Mouse (Mus musculus) spleen, adult 2 months (tissue): ENCODE data around the gene Cst9.

ENCODE experiments used
- CTCF ChIP-seq: fragments of 200-500 bp; IDR thresholded peaks from 2 replicates; pipeline ENCODE4 v1.5.1; 2011; ENCODE audit warnings: mild to moderate bottlenecking, inconsistent platforms; ENCODE audit not compliant: insufficient read depth, insufficient read length, insufficient replicate concordance; ENCODE audit errors: extremely low read depth
- POLR2A ChIP-seq: fragments of 200-500 bp; IDR thresholded peaks from 2 replicates; pipeline ENCODE4 v1.6.1; 2011; ENCODE audit warnings: low read depth, low read length, inconsistent platforms

DNA sequence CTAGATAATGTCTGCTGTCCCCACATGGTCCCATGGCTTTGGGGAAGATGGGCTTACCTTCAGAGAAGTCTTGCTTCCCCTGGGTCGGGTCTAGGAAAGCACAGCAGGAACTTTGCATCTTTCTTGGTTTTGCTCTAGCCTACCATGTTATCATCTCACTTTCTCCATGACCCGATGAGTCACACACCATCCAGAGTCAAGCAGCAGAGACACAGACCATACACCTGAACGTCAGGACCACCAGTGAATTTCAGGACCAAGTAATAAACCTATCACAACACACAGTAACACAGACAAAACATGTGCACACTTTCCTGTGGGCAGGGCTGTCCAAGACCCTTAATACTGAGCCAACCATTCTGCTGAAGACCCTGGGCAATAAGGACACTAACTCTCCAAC lies 35.6 kb downstream of the Cst9 start:
- no peak for TF ChIP-seq CTCF
- TF ChIP-seq POLR2A: no peak
